Mouse (Mus musculus) forebrain, embryonic 14.5 days (tissue): ENCODE measurements around the gene Hsd11b2. TPM values are rescaled to one million over a fixed set of nuclear protein-coding genes. Genes with fewer than 3 reads are reported as not detected.
A peak's percentile ranks its signal among the peaks of the same experiment; 100 is the strongest.

Experiments used
- ATAC-seq: fragments of 200-750 bp; cut with Nextera tagmentation; 2 replicates; pipeline ENCODE4 v1.8.0; 2017; ENCODE audit warnings: mild to moderate bottlenecking, moderate library complexity
- DNase-seq: peaks from one replicate; pipeline ENCODE4 v3.0.0-alpha.2; 2015; ENCODE audit warnings: low spot score
- H3K27ac ChIP-seq: fragments of 300-500 bp; sonication (generic); 2 replicates; pipeline ENCODE4 v1.5.1; 2014; ENCODE audit warnings: low read depth, mild to moderate bottlenecking, control low read depth, low read length, moderate library complexity
- H3K27me3 ChIP-seq: fragments of 300-500 bp; sonication (generic); replicated peaks from 2 replicates; pipeline ENCODE4 v1.6.1; 2014; ENCODE audit warnings: low read length, control low read depth, mixed read lengths; ENCODE audit not compliant: control insufficient read depth, insufficient read depth
- H3K36me3 ChIP-seq: fragments of 300-500 bp; sonication (generic); 2 replicates; pipeline ENCODE4 v1.6.1; 2014; ENCODE audit warnings: low read length, control low read depth; ENCODE audit not compliant: control insufficient read depth, insufficient read depth
- H3K4me1 ChIP-seq: fragments of 300-500 bp; sonication (generic); 2 replicates; pipeline ENCODE4 v1.6.1; 2014; ENCODE audit warnings: antibody characterized with exemption, low read length, control low read depth; ENCODE audit not compliant: control insufficient read depth, insufficient read depth
- H3K4me2 ChIP-seq: fragments of 300-500 bp; sonication (generic); 2 replicates; pipeline ENCODE4 v1.6.1; 2014; ENCODE audit warnings: mild to moderate bottlenecking, control low read depth, low read length
- H3K4me3 ChIP-seq: fragments of 300-500 bp; sonication (generic); 2 replicates; pipeline ENCODE4 v1.5.1; 2014; ENCODE audit warnings: low read depth, low read length, control low read depth
- H3K9ac ChIP-seq: fragments of 300-500 bp; sonication (generic); 2 replicates; pipeline ENCODE4 v1.6.1; 2014; ENCODE audit warnings: mild to moderate bottlenecking, low read length, control low read depth, moderate library complexity
- H3K9me3 ChIP-seq: fragments of 300-500 bp; sonication (generic); replicated peaks from 2 replicates; pipeline ENCODE4 v1.6.1; 2016; ENCODE audit warnings: low read length, control low read depth, mixed read lengths; ENCODE audit not compliant: control insufficient read depth
- WGBS: fragments of 180-500 bp; shearing (Covaris S2); extraction: QIAGEN DNeasy Blood & Tissue Kit; methylation state at CpG from one replicate; pipeline ENCODE4 v1.1.7; 2014; 5-methylcytosine and 5-hydroxymethylcytosine counted together
- polyA plus RNA-seq: library from polyadenylated mRNA; unstranded; fragments of >200 nt; fragmentation: Nextera tagmentation; extraction: Ambion mirVana; gene quantifications from 2 replicates; pipeline ENCODE4 v1.2.1, GENCODE M21; 2014

Hsd11b2 gene
- polyA plus RNA-seq, 1 experiment from 2014 or later: 1.1 TPM

DNA sequence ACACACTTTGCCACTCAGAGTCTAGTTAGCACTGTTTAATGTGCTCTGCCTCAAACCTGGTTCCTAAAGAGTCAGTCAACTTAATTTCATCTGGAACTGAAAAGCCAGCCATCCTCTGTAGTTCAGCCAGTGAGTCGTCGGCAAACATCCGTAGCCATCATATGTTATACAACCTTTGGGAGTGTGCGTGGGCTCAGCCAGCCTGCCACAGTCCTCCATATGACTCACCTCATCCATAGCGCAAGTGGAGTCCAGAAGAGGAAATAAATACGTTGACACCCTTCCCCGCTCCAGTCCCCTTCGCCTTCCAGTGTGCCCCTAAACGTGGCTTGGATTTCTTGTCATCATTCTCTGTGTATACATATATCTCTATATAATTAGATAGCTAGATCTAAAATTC lies 53.3 kb downstream of the Hsd11b2 start:
- no peaks in the 10 kb centered on the region for H3K27me3 ChIP-seq
- no peak for DNase-seq
- H3K36me3 ChIP-seq: no peaks in the 10 kb centered on the region
- peaks cover 6% of the 10 kb centered on the region for H3K4me1 ChIP-seq
- H3K27ac ChIP-seq: no peak overlapping the region
- no peak overlapping the region for H3K4me3 ChIP-seq
- H3K4me2 ChIP-seq: no peak overlapping the region
- no peak for ATAC-seq
- 95% methylated on average over 9 of the region's 9 CpGs for WGBS
- no peak overlapping the region for H3K9ac ChIP-seq
- H3K9me3 ChIP-seq: no peaks in the 10 kb centered on the region

DNA sequence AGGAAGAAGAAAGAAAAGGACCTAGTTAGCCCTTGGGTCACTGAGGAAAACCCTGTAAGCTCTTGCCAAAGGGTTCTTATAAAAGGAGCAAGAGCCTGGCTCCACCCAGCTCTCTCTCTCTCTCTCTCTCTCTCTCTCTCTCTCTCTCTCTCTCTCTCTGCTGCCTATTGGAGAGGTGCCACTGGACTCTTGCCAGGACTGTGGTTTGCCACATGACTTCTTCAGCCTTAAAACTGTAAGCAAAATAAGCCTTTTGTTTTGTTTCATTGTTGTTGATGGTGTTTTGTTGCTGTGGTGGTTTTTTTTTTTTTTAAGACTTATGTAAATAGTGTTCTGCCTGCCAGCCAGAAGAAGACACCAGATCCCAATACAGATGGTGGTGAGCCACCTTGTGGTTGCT lies 54.9 kb downstream of the Hsd11b2 start:
- H3K9me3 ChIP-seq: no peaks in the 10 kb centered on the region
- no peak overlapping the region for H3K9ac ChIP-seq
- no peaks in the 10 kb centered on the region for H3K27me3 ChIP-seq
- no peak overlapping the region for H3K4me3 ChIP-seq
- DNase-seq (peak; percentile 40), ATAC-seq (no peak)
- H3K27ac ChIP-seq: no peak overlapping the region
- H3K4me1 ChIP-seq: no peaks in the 10 kb centered on the region
- no peak overlapping the region for H3K4me2 ChIP-seq
- H3K36me3 ChIP-seq: no peaks in the 10 kb centered on the region

Other genes starting within 250 kb of the Hsd11b2 start
- 0.14 and 0.37 TPM in 2 replicates for gene Hsf4, start 249.0 kb upstream of the Hsd11b2 start, polyA plus RNA-seq
- gene Nol3, start 242.6 kb upstream of the Hsd11b2 start, polyA plus RNA-seq: 2.9 and 3.0 TPM in 2 replicates
- gene 4931428F04Rik, start 228.9 kb upstream of the Hsd11b2 start, polyA plus RNA-seq: 67.9 and 69.5 TPM in 2 replicates
- 8.3 and 8.8 TPM in 2 replicates for gene Exoc3l, start 222.7 kb upstream of the Hsd11b2 start, polyA plus RNA-seq
- gene E2f4, start 221.1 kb upstream of the Hsd11b2 start, polyA plus RNA-seq: 50.8 and 51.9 TPM in 2 replicates
- 0.70 and 0.82 TPM in 2 replicates for gene Elmo3, start 213.2 kb upstream of the Hsd11b2 start, polyA plus RNA-seq
- 0.67 and 0.93 TPM in 2 replicates for gene Lrrc29, start 192.5 kb upstream of the Hsd11b2 start, polyA plus RNA-seq
- gene Tmem208, start 192.4 kb upstream of the Hsd11b2 start, polyA plus RNA-seq: 130 and 141 TPM in 2 replicates
- gene Fhod1, start 170.8 kb upstream of the Hsd11b2 start, polyA plus RNA-seq: 0.39 and 0.48 TPM in 2 replicates
- gene Slc9a5, start 169.9 kb upstream of the Hsd11b2 start, polyA plus RNA-seq: 3.8 and 6.9 TPM in 2 replicates
- 1.1 and 1.2 TPM in 2 replicates for gene Plekhg4, start 145.5 kb upstream of the Hsd11b2 start, polyA plus RNA-seq
- gene Kctd19, start 105.3 kb upstream of the Hsd11b2 start, polyA plus RNA-seq: 0.09 TPM in 1 of 2 replicates, not detected in the other
- gene Lrrc36, start 105.2 kb upstream of the Hsd11b2 start, polyA plus RNA-seq: 0.22 and 0.43 TPM in 2 replicates
- 49.2 and 57.0 TPM in 2 replicates for gene Tppp3, start 47.2 kb upstream of the Hsd11b2 start, polyA plus RNA-seq
- 15.5 and 22.0 TPM in 2 replicates for gene Zdhhc1, start 21.9 kb upstream of the Hsd11b2 start, polyA plus RNA-seq
- gene Atp6v0d1, start 47.3 kb downstream of the Hsd11b2 start, polyA plus RNA-seq: 194 and 211 TPM in 2 replicates
- 14.9 and 21.7 TPM in 2 replicates for gene Ripor1, start 86.5 kb downstream of the Hsd11b2 start, polyA plus RNA-seq
- gene Ctcf, start 117.8 kb downstream of the Hsd11b2 start, polyA plus RNA-seq: 100 and 108 TPM in 2 replicates
- gene Agrp, start 118.6 kb downstream of the Hsd11b2 start, polyA plus RNA-seq: 0.72 and 1.8 TPM in 2 replicates
- 6.0 and 8.4 TPM in 2 replicates for gene Carmil2, start 167.5 kb downstream of the Hsd11b2 start, polyA plus RNA-seq
- 79.7 and 89.5 TPM in 2 replicates for gene Acd, start 182.3 kb downstream of the Hsd11b2 start, polyA plus RNA-seq
- gene Pard6a, start 182.4 kb downstream of the Hsd11b2 start, polyA plus RNA-seq: 48.1 and 54.6 TPM in 2 replicates
- gene 4933405L10Rik, start 188.9 kb downstream of the Hsd11b2 start, polyA plus RNA-seq: 0.20 and 0.34 TPM in 2 replicates
- gene Enkd1, start 189.5 kb downstream of the Hsd11b2 start, polyA plus RNA-seq: 18.9 and 19.0 TPM in 2 replicates
- gene Gfod2, start 239.9 kb downstream of the Hsd11b2 start, polyA plus RNA-seq: 62.9 and 70.6 TPM in 2 replicates